Mouse (Mus musculus) small intestine, adult 2 months (tissue): Measurements from ENCODE around the gene B4galt5. TPM values are rescaled to one million over a fixed set of nuclear protein-coding genes. Genes with fewer than 3 reads are reported as not detected.
A peak's percentile ranks its signal among the peaks of the same experiment; 100 is the strongest.

ENCODE experiments used
- H3K27ac ChIP-seq: fragments of 200-500 bp; 2 replicates; pipeline ENCODE4 v1.5.1; 2012; ENCODE audit warnings: low read depth, low read length, control low read depth, inconsistent platforms; ENCODE audit not compliant: insufficient read depth
- H3K27me3 ChIP-seq: fragments of 200-500 bp; 2 replicates; pipeline ENCODE4 v1.6.1; 2012; ENCODE audit warnings: mild to moderate bottlenecking, moderate library complexity, low read length, inconsistent platforms; ENCODE audit not compliant: control insufficient read depth, insufficient read depth
- H3K36me3 ChIP-seq: fragments of 200-500 bp; 2 replicates; pipeline ENCODE4 v1.6.1; 2012; ENCODE audit warnings: mild to moderate bottlenecking, low read length, control low read depth, inconsistent platforms; ENCODE audit not compliant: control insufficient read depth, insufficient read depth
- H3K4me1 ChIP-seq: fragments of 200-500 bp; 2 replicates; pipeline ENCODE4 v1.6.1; 2012; ENCODE audit warnings: low read length, inconsistent platforms, mixed read lengths; ENCODE audit not compliant: control insufficient read depth, insufficient read depth, insufficient read length
- H3K4me3 ChIP-seq: fragments of 200-500 bp; 2 replicates; pipeline ENCODE4 v1.5.1; 2012; ENCODE audit warnings: low read depth, mild to moderate bottlenecking, control low read depth, inconsistent platforms, low read length, moderate library complexity
- CTCF ChIP-seq: fragments of 200-500 bp; IDR thresholded peaks from 2 replicates; pipeline ENCODE4 v1.5.1; 2012; ENCODE audit warnings: low read depth, mild to moderate bottlenecking, control low read depth, inconsistent platforms, low read length, moderate library complexity, mixed read lengths; ENCODE audit not compliant: insufficient replicate concordance, insufficient read length; ENCODE audit errors: extremely low read depth
- POLR2A ChIP-seq: fragments of 200-500 bp; IDR thresholded peaks from 2 replicates; pipeline ENCODE4 v1.6.1; 2012; ENCODE audit warnings: low read depth, mild to moderate bottlenecking, control low read depth, inconsistent platforms, low read length, moderate library complexity
- WGBS: fragments of 180-500 bp; shearing (Covaris S2); methylation state at CpG from one replicate; pipeline ENCODE4 v1.1.7; 2018; 5-methylcytosine and 5-hydroxymethylcytosine counted together
- polyA plus RNA-seq: library from polyadenylated mRNA; depleted of rRNA; stranded (reverse); fragments of >200 nt; gene quantifications from 2 replicates; pipeline ENCODE4 v1.2.3, GENCODE M21; 2012

Gene B4galt5
- polyA plus RNA-seq, 1 experiment = 84.7 TPM

- WGBS = 51% methylated on average over 13 of the region's 13 CpGs
- peaks cover 23% of the 10 kb centered on the region for H3K4me1 ChIP-seq
- no peak overlapping the region for H3K4me3 ChIP-seq
- peaks cover 5% of the 10 kb centered on the region; the same call in 1 of the 2 replicates for H3K36me3 ChIP-seq
- H3K27ac ChIP-seq = peak overlapping the region; percentile 89
- H3K27me3 ChIP-seq = no peaks in the 10 kb centered on the region
- TF ChIP-seq POLR2A (no peak), CTCF (no peak)
Measured at GRCm38 (mm10) chr2:167293289-167294085, 55.5 kb downstream of the B4galt5 start.

- H3K27me3 ChIP-seq = no peaks in the 10 kb centered on the region
- TF ChIP-seq CTCF (no peak), POLR2A (no peak)
- peaks cover 23% of the 10 kb centered on the region for H3K4me1 ChIP-seq
- WGBS = 14% methylated on average over 6 of the region's 6 CpGs
- 0 out of 2 replicates have a peak, but pooled peaks cover 2% of the 10 kb centered on the region for H3K36me3 ChIP-seq
- peak overlapping the region; percentile 89 for H3K27ac ChIP-seq
- no peak overlapping the region for H3K4me3 ChIP-seq
Measured at GRCm38 (mm10) chr2:167292854-167293253, 56.1 kb downstream of the B4galt5 start.

GRCm38 (mm10) chr2:167292151-167292591, 56.8 kb downstream of the B4galt5 start:
- Histone ChIP-seq H3K4me3 (peak overlapping the region; percentile 16; the same call in 1 of the 2 replicates), H3K27ac (peak overlapping the region; percentile 89), H3K36me3 (no peaks in the 10 kb centered on the region), H3K27me3 (no peaks in the 10 kb centered on the region), H3K4me1 (peaks cover 23% of the 10 kb centered on the region)
- TF ChIP-seq CTCF (no peak), POLR2A (peak; percentile 37; the same call in 1 of the 2 replicates)
- WGBS = 29% methylated on average over 4 of the region's 4 CpGs

DNA sequence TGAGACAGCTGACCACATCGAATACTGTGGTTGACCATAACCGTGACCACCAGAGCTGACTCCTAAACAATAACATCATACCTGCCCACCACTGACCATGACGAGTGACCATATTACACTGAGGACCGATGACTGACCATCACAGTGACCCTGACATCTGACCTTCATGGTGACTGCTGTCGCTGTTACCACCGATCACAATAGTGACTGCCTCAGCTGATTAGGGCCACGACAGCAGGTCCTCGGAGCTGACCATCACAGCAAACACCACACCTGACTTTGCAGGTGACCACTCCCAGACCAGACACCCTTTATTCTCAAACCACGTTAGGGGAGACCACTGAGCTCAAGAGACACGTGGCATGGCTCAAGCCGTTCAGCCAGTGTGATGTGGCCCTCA, 57.3 kb downstream of the B4galt5 start:
- H3K27ac ChIP-seq = peak overlapping the region; percentile 72
- TF ChIP-seq CTCF (no peak), POLR2A (no peak)
- H3K27me3 ChIP-seq = no peaks in the 10 kb centered on the region
- peaks cover 23% of the 10 kb centered on the region for H3K4me1 ChIP-seq
- H3K36me3 ChIP-seq = no peaks in the 10 kb centered on the region
- H3K4me3 ChIP-seq = no peak overlapping the region
- WGBS = 71% methylated on average over 11 of the region's 11 CpGs

DNA sequence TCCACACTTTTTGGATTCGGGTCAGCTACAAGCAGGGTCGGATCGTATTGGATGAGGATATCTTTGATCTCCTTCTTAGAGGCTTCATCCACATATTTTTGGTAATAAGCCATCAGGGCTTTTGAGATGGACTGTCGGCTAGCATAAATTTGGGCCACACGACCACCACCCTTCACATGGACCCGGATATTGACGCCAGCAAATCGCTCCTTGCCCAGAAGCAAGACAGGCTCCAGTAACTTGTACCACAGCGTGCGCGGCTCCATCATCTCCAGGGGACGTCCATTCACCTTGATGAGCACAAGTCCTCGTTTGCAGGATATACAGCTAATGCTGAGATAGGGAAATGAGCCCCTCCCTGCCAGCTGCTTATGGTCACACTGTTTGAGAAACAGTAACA, 67.5 kb downstream of the B4galt5 start:
- no peak for TF ChIP-seq CTCF
- TF ChIP-seq POLR2A = no peak
- Histone ChIP-seq H3K36me3 (no peaks in the 10 kb centered on the region), H3K27ac (no peak overlapping the region), H3K4me1 (peaks cover 3% of the 10 kb centered on the region; the same call in 1 of the 2 replicates), H3K4me3 (no peak overlapping the region), H3K27me3 (no peaks in the 10 kb centered on the region)
- WGBS = 89% methylated on average over 13 of the region's 13 CpGs

- TF ChIP-seq CTCF = no peak
- Histone ChIP-seq H3K4me3 (no peak overlapping the region), H3K27ac (no peak overlapping the region), H3K27me3 (no peaks in the 10 kb centered on the region), H3K4me1 (peaks cover 3% of the 10 kb centered on the region; the same call in 1 of the 2 replicates), H3K36me3 (no peaks in the 10 kb centered on the region)
- 36% methylated on average over 4 of the region's 4 CpGs for WGBS
Measured at GRCm38 (mm10) chr2:167280986-167281310, 68.0 kb downstream of the B4galt5 start.

DNA sequence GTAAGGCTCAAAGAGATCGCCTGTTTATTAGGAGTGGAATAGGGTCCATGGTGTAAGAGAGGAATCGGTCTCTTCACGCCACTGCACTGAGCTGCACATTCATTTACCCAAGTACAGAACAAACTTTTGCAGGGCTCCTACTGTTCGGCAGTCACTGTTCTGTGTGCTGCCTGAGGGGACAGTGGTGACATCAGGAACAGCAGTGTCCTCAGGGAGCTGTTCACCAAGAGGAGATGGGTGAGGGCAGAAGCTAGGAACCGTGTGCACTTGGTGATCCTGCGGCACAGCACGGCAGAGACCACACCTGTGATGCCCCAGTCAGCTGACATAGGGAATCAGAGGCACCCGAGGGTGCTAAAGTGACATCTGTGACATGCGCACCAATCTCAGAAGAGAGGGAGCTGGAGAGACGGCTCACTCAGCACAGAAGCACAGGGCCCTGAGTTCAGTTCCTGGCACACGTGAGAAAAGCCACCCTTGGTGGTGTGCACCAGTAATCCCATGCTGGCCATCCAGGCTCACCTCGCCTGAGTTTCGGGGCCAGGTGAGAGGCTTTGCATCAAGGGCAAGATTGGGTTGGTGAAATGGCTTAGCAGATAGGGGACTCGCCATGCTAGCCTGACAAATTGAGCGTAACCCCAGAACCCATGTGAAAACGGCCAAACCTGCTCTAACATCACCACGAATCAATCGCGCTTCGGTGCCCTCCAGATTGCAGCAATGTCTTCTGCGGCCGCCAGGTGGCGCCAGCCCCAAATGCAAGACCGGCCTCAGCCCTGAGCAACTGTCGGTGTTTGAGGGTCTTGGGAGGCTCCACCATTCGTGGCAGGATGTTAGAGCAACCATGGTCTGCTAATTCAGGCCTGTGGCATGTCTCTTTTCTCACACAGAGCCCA, 68.6 kb downstream of the B4galt5 start:
- 37% methylated on average over 26 of the region's 26 CpGs for WGBS
- H3K27ac ChIP-seq = no peak overlapping the region
- no peaks in the 10 kb centered on the region for H3K36me3 ChIP-seq
- peaks cover 3% of the 10 kb centered on the region; the same call in 1 of the 2 replicates for H3K4me1 ChIP-seq
- no peak overlapping the region for H3K4me3 ChIP-seq
- TF ChIP-seq POLR2A = no peak; the same call in 1 of the 2 replicates
- TF ChIP-seq CTCF = peak; percentile 97
- H3K27me3 ChIP-seq = no peaks in the 10 kb centered on the region
